Mouse (Mus musculus): ENCODE measurements around the gene 9830107B12Rik.

DNA sequence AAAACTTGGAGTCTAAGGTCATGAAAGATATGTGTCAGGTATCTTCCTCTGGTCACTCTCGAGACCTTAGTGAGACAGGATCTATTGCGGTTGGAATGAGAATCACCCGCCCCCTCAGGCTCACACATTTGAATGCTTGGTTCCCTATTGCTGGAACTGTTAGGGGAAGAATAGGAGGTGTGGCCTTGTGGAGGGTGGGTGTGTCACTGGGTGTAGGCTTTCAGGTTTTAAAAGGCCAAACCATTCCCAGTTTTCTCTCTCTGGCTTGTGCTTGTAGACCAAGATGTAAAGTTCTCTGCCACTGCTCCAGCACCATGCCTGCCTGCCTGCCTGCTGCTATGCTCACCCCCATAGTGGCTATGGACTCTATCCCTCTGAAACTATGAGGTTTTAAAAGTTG is 65.4 kb downstream of the 9830107B12Rik start:
- TF ChIP-seq CTCF (IDR thresholded peaks at IDR 0.05; ENCODE audit: borderline replicate concordance, insufficient read depth, low read depth, low read length), result no peak
- no peak for TF ChIP-seq POLR2A (IDR thresholded peaks at IDR 0.05; ENCODE audit: borderline replicate concordance, insufficient read depth, low read length)

Data from cerebellum, adult 2 months (tissue).